Mouse (Mus musculus) cerebellum, adult 2 months (tissue): ENCODE measurements at regions not wholly inside any gene's neighbourhood (a gene's known extent, or its start where the extent isn't known, plus 50 kb on each side); places are given as distances from the start of the nearest gene placed in this dataset.

ENCODE experiments used
- CTCF ChIP-seq: fragments of 200-500 bp; IDR thresholded peaks from 2 replicates; pipeline ENCODE4 v1.5.1; 2011; ENCODE audit warnings: low read depth, mild to moderate bottlenecking, control low read depth, low read length, moderate library complexity, borderline replicate concordance; ENCODE audit not compliant: insufficient read depth
- POLR2A ChIP-seq: fragments of 200-500 bp; IDR thresholded peaks from 2 replicates; pipeline ENCODE4 v1.6.1; 2011; ENCODE audit warnings: low read length, control low read depth, borderline replicate concordance; ENCODE audit not compliant: insufficient read depth

- TF ChIP-seq POLR2A (no peak), CTCF (no peak)
Measured at GRCm38 (mm10) chr13:93992961-93993360, 64.6 kb upstream of the Lhfpl2 start.
